In genomic region chr11:119503675-119504074, GRCm38 (mm10) we compare ENCODE assay signal across 8 mouse cellular contexts. TPM values are rescaled to one million over a fixed set of nuclear protein-coding genes. Genes with fewer than 3 reads are reported as not detected.
A peak's percentile ranks its signal among the peaks of the same experiment; 100 is the strongest.
DNase-seq lines count a peak whose midpoint lies in the region; ATAC-seq and TF ChIP-seq lines count a peak whose summit lies in the region.

No protein-coding gene starts in this region.

- H3K4me1 ChIP-seq in bone marrow macrophage, adult 2 months (ENCODE audit: control insufficient read depth, insufficient read depth, low read length), result no peaks in the 10 kb centered on the region
- no peaks in the 10 kb centered on the region for H3K4me1 ChIP-seq in embryonic fibroblast, embryonic 13.5 days (ENCODE audit: control insufficient read depth, insufficient read depth, low read length)
- H3K4me1 ChIP-seq in heart, embryonic 12.5 days (replicated peaks), result no peaks in the 10 kb centered on the region
- H3K4me1 ChIP-seq in liver, postnatal 0 days (ENCODE audit: insufficient read depth), result no peaks in the 10 kb centered on the region
- peaks cover 8% of the 10 kb centered on the region for H3K4me1 ChIP-seq in neural tube, embryonic 12.5 days
- H3K4me1 ChIP-seq in stomach, postnatal 0 days (replicated peaks; ENCODE audit: control insufficient read depth, insufficient read depth), result no peaks in the 10 kb centered on the region

- H3K4me2 ChIP-seq in heart, embryonic 12.5 days, result no peak overlapping the region
- H3K4me2 ChIP-seq in liver, postnatal 0 days (ENCODE audit: low read depth, low read length), result no peak overlapping the region
- H3K4me2 ChIP-seq in neural tube, embryonic 12.5 days (replicated peaks), result no peak overlapping the region
- no peak overlapping the region for H3K4me2 ChIP-seq in stomach, postnatal 0 days (replicated peaks; ENCODE audit: low read depth)

- H3K9ac ChIP-seq in heart, embryonic 12.5 days, result no peak overlapping the region
- H3K9ac ChIP-seq in liver, postnatal 0 days (replicated peaks), result no peak overlapping the region
- H3K9ac ChIP-seq in neural tube, embryonic 12.5 days, result no peak overlapping the region
- no peak overlapping the region for H3K9ac ChIP-seq in stomach, postnatal 0 days (ENCODE audit: low read length)

- no peaks in the 10 kb centered on the region for H3K27me3 ChIP-seq in heart, embryonic 12.5 days (replicated peaks)
- H3K27me3 ChIP-seq in liver, postnatal 0 days (ENCODE audit: insufficient read depth, low read length), result no peaks in the 10 kb centered on the region
- H3K27me3 ChIP-seq in neural tube, embryonic 12.5 days (replicated peaks), result no peaks in the 10 kb centered on the region
- no peaks in the 10 kb centered on the region for H3K27me3 ChIP-seq in stomach, postnatal 0 days (ENCODE audit: control insufficient read depth, insufficient read depth, low read length)

- TF ChIP-seq POLR2A in bone marrow macrophage, adult 2 months (IDR thresholded peaks at IDR 0.05; ENCODE audit: borderline replicate concordance, low read depth, low read length), result no peak
- TF ChIP-seq POLR2A in embryonic fibroblast, embryonic 13.5 days (IDR thresholded peaks at IDR 0.05; ENCODE audit: low read depth, low read length), result no peak

- H3K36me3 ChIP-seq in heart, embryonic 12.5 days, result peaks cover 91% of the 10 kb centered on the region
- H3K36me3 ChIP-seq in liver, postnatal 0 days (replicated peaks; ENCODE audit: insufficient read depth, low read length), result peaks cover 28% of the 10 kb centered on the region
- H3K36me3 ChIP-seq in neural tube, embryonic 12.5 days, result peaks cover 88% of the 10 kb centered on the region
- H3K36me3 ChIP-seq in stomach, postnatal 0 days (ENCODE audit: control insufficient read depth, insufficient read depth, low read length), result peaks cover 24% of the 10 kb centered on the region

- ATAC-seq in heart, embryonic 12.5 days (ENCODE audit: insufficient number of reproducible peaks, low FRiP score), result peak; percentile 37; the same call in 1 of the 2 replicates
- ATAC-seq in liver, postnatal 0 days, result peak; percentile 73
- ATAC-seq in neural tube, embryonic 12.5 days (ENCODE audit: low FRiP score, low read depth), result peak; percentile 72
- ATAC-seq in stomach, postnatal 0 days (ENCODE audit: low FRiP score, low TSS enrichment), result peak; percentile 66

- no peaks in the 10 kb centered on the region for H3K9me3 ChIP-seq in heart, embryonic 12.5 days (replicated peaks)
- H3K9me3 ChIP-seq in liver, postnatal 0 days (ENCODE audit: low read length), result no peaks in the 10 kb centered on the region
- H3K9me3 ChIP-seq in neural tube, embryonic 12.5 days, result no peaks in the 10 kb centered on the region
- H3K9me3 ChIP-seq in stomach, postnatal 0 days (ENCODE audit: control insufficient read depth, low read length), result no peaks in the 10 kb centered on the region

- H3K4me3 ChIP-seq in bone marrow macrophage, adult 2 months (ENCODE audit: insufficient read depth, low read length), result no peak overlapping the region
- no peak overlapping the region for H3K4me3 ChIP-seq in embryonic fibroblast, embryonic 13.5 days (ENCODE audit: insufficient read depth, low read length)
- H3K4me3 ChIP-seq in heart, embryonic 12.5 days, result no peak overlapping the region
- H3K4me3 ChIP-seq in liver, postnatal 0 days (ENCODE audit: low read depth, low read length), result no peak overlapping the region
- H3K4me3 ChIP-seq in neural tube, embryonic 12.5 days, result no peak overlapping the region
- H3K4me3 ChIP-seq in stomach, postnatal 0 days (ENCODE audit: low read depth, low read length), result no peak overlapping the region

- peak; percentile 78 for TF ChIP-seq CTCF in bone marrow macrophage, adult 2 months (IDR thresholded peaks at IDR 0.05; ENCODE audit: low read depth, low read length)
- TF ChIP-seq CTCF in embryonic fibroblast, embryonic 13.5 days (IDR thresholded peaks at IDR 0.05; ENCODE audit: borderline replicate concordance, insufficient read depth, low read length), result peak; percentile 99
- TF ChIP-seq CTCF in liver, postnatal 0 days (IDR thresholded peaks at IDR 0.05; ENCODE audit: low read depth), result peak; percentile 98
- TF ChIP-seq CTCF in stomach, postnatal 0 days (IDR thresholded peaks at IDR 0.05; ENCODE audit: low read depth), result peak; percentile 98

- TF ChIP-seq EP300 in liver, postnatal 0 days (IDR thresholded peaks at IDR 0.05; ENCODE audit: low read depth), result no peak
- no peak for TF ChIP-seq EP300 in stomach, postnatal 0 days (optimal IDR thresholded peaks at IDR 0.05)

- peak; percentile 74 for DNase-seq in CD4-positive, CD25-positive, alpha-beta regulatory T cell, adult 2 months (ENCODE audit: low read depth, low spot score)
- peak; percentile 72 for DNase-seq in kidney, postnatal 14 days
- DNase-seq in liver, postnatal 0 days, result peak; percentile 79
- DNase-seq in stomach, postnatal 0 days (ENCODE audit: low spot score), result peak; percentile 78

- H3K27ac ChIP-seq in bone marrow macrophage, adult 2 months (ENCODE audit: insufficient read depth, low read depth, low read length), result no peak overlapping the region
- no peak overlapping the region for H3K27ac ChIP-seq in embryonic fibroblast, embryonic 13.5 days (ENCODE audit: insufficient read depth, low read length)
- no peak overlapping the region for H3K27ac ChIP-seq in heart, embryonic 12.5 days (ENCODE audit: poor library complexity, severe bottlenecking)
- no peak overlapping the region for H3K27ac ChIP-seq in liver, postnatal 0 days (ENCODE audit: low read depth)
- no peak overlapping the region for H3K27ac ChIP-seq in neural tube, embryonic 12.5 days
- H3K27ac ChIP-seq in stomach, postnatal 0 days (replicated peaks), result no peak overlapping the region

RNA-seq across cellular contexts. Expression of gene Endov, which starts 12.5 kb away (rescaled TPM):
- polyA plus RNA-seq in bone marrow macrophage, adult 2 months (2012; ENCODE audit: insufficient read depth, insufficient read length, missing spikeins), result 7.0 and 7.7 TPM in 2 replicates
- polyA plus RNA-seq in embryonic fibroblast, embryonic 13.5 days (2011; ENCODE audit: insufficient read length, low read depth, missing spikeins), result 9.7 and 15.2 TPM in 2 replicates
- 12.9 and 14.7 TPM in 2 replicates for polyA plus RNA-seq in heart, embryonic 12.5 days (2016; fragmentation: Nextera tagmentation; extraction: Ambion mirVana)
- 5.2 and 6.4 TPM in 2 replicates for polyA plus RNA-seq in liver, postnatal 0 days (2015; fragmentation: Nextera tagmentation; extraction: Ambion mirVana)
- polyA plus RNA-seq in neural tube, embryonic 12.5 days (2016; fragmentation: Nextera tagmentation; extraction: Ambion mirVana), result 24.0 and 26.1 TPM in 2 replicates
- 9.2 and 12.8 TPM in 2 replicates for polyA plus RNA-seq in stomach, postnatal 0 days (2015; fragmentation: Nextera tagmentation; extraction: Ambion mirVana)

RNA-seq across cellular contexts. Expression of gene Nptx1, which starts 43.9 kb away (rescaled TPM):
- polyA plus RNA-seq in bone marrow macrophage, adult 2 months (2012; ENCODE audit: insufficient read depth, insufficient read length, missing spikeins), result 0.21 and 0.40 TPM in 2 replicates
- polyA plus RNA-seq in embryonic fibroblast, embryonic 13.5 days (2011; ENCODE audit: insufficient read length, low read depth, missing spikeins), result 1.2 and 3.3 TPM in 2 replicates
- 1.8 and 2.1 TPM in 2 replicates for polyA plus RNA-seq in heart, embryonic 12.5 days (2016; fragmentation: Nextera tagmentation; extraction: Ambion mirVana)
- 0.04 TPM in 1 of 2 replicates, not detected in the other for polyA plus RNA-seq in liver, postnatal 0 days (2015; fragmentation: Nextera tagmentation; extraction: Ambion mirVana)
- 14.8 and 16.1 TPM in 2 replicates for polyA plus RNA-seq in neural tube, embryonic 12.5 days (2016; fragmentation: Nextera tagmentation; extraction: Ambion mirVana)
- polyA plus RNA-seq in stomach, postnatal 0 days (2015; fragmentation: Nextera tagmentation; extraction: Ambion mirVana), result 0.13 and 0.16 TPM in 2 replicates
